In genomic region chr13:97853356-97853968, GRCm38 (mm10) we compare ENCODE assay signal across 10 mouse cellular contexts.
DNase-seq lines count a peak whose midpoint lies in the region; ATAC-seq and TF ChIP-seq lines count a peak whose summit lies in the region.
"Had no signal": no experiment of that assay in that cellular context is flagged by ENCODE, and none has a peak within 500 bp of the region (broad histone marks: within the 10 kb centered on the region; RNA-seq: fewer than 3 reads in every experiment).

No protein-coding gene starts in this region.

- peak; percentile 9 for DNase-seq in adrenal gland, adult 8-10 months
- DNase-seq in adrenal gland, adult 18-20 months (ENCODE audit: low spot score in 2 of 2), result no peak
- DNase-seq in lung, adult 18-20 months, result peak; percentile 32 to 57
- no peak for DNase-seq in lung, adult 2 months
- DNase-seq in testis, postnatal 14 days (ENCODE audit: low spot score), result peak; percentile 69
- no peak for DNase-seq in layer of hippocampus, postnatal 25 days (ENCODE audit: extremely low spot score in 1 of 2, low spot score in 1 of 2)

- H3K27me3 ChIP-seq in intestine, embryonic 16.5 days (replicated peaks; ENCODE audit: control insufficient read depth, insufficient read depth, low read length), result no peaks in the 10 kb centered on the region
- H3K27me3 ChIP-seq: midbrain, embryonic 15.5 days had no signal

- H3K4me3 ChIP-seq in lung, adult 2 months (replicated peaks; ENCODE audit: extremely low read depth, low read depth, low read length), result no peak overlapping the region
- H3K4me3 ChIP-seq in intestine, embryonic 16.5 days (ENCODE audit: low read length), result no peak overlapping the region
- H3K4me3 ChIP-seq: left cerebral cortex, adult 2 months; midbrain, embryonic 15.5 days had no signal

- WGBS in lung, adult 2 months, result 27% methylated on average over 8 of the region's 8 CpGs
- 50% methylated on average over 8 of the region's 8 CpGs for WGBS in intestine, embryonic 16.5 days

- no peak overlapping the region for H3K4me2 ChIP-seq in intestine, embryonic 16.5 days (ENCODE audit: low read depth, low read length)
- H3K4me2 ChIP-seq: midbrain, embryonic 15.5 days had no signal

- no peaks in the 10 kb centered on the region for H3K9me3 ChIP-seq in intestine, embryonic 16.5 days (ENCODE audit: control insufficient read depth, low read length)
- H3K9me3 ChIP-seq: midbrain, embryonic 15.5 days had no signal

- no peaks in the 10 kb centered on the region for H3K4me1 ChIP-seq in lung, adult 2 months (ENCODE audit: control insufficient read depth, insufficient read depth, low read length)
- peaks cover 6% of the 10 kb centered on the region for H3K4me1 ChIP-seq in intestine, embryonic 16.5 days (ENCODE audit: control insufficient read depth, insufficient read depth, low read length)
- H3K4me1 ChIP-seq: midbrain, embryonic 15.5 days had no signal

- TF ChIP-seq CTCF in lung, adult 2 months (IDR thresholded peaks at IDR 0.05; ENCODE audit: insufficient read depth, low read length), result no peak

- no peak overlapping the region for H3K9ac ChIP-seq in intestine, embryonic 16.5 days (ENCODE audit: low read depth, low read length)
- H3K9ac ChIP-seq: midbrain, embryonic 15.5 days had no signal

- peak; percentile 70 for ATAC-seq in intestine, embryonic 16.5 days
- no peak for ATAC-seq in megakaryocyte, adult 5-6 weeks (ENCODE audit: poor library complexity, severe bottlenecking)
- ATAC-seq: midbrain, embryonic 15.5 days had no signal

- H3K27ac ChIP-seq in intestine, embryonic 16.5 days (ENCODE audit: low read length), result no peak overlapping the region
- H3K27ac ChIP-seq: left cerebral cortex, adult 2 months; midbrain, embryonic 15.5 days had no signal

- no peaks in the 10 kb centered on the region for H3K36me3 ChIP-seq in intestine, embryonic 16.5 days (ENCODE audit: control insufficient read depth, insufficient read depth, low read length)
- H3K36me3 ChIP-seq: midbrain, embryonic 15.5 days had no signal

- TF ChIP-seq POLR2A in lung, adult 2 months (IDR thresholded peaks at IDR 0.05; ENCODE audit: borderline replicate concordance, extremely low read depth, low read depth, low read length), result no peak

Comparison
In these comparisons a context has a peak if more than half of its experiments do, and no peak if none do; other contexts are left out.
1. DNase-seq: peak in adrenal gland, adult 8-10 months (single experiment), lung, adult 18-20 months (2 of 2) and testis, postnatal 14 days (single experiment); none in adrenal gland, adult 18-20 months (0 of 2), lung, adult 2 months (single experiment) and layer of hippocampus, postnatal 25 days (0 of 2).